Mouse (Mus musculus) hematopoietic stem cell, adult 5-6 weeks (primary cell): ENCODE results near the gene Gm3233. TPM values are rescaled to one million over a fixed set of nuclear protein-coding genes. Genes with fewer than 3 reads are reported as not detected.
"Not testable (repeated sequence)": the region's sequence is repeated elsewhere in the genome, so short reads cannot be mapped to it uniquely, and the experiment has no call there.

Experiments
- ATAC-seq, 2 experiments: fragments of 125-278 bp in 1 of 2; replicated peaks in 1 of 2; 2 replicates each; pipeline ENCODE4 v1.8.0; 2016 to 2017; ENCODE audit warnings: inconsistent platforms in 2 of 2, mild to moderate bottlenecking in 2 of 2, moderate number of reproducible peaks in 2 of 2, low read depth in 1 of 2, moderate TSS enrichment in 1 of 2; ENCODE audit not compliant: low FRiP score in 2 of 2, poor library complexity in 2 of 2, severe bottlenecking in 2 of 2, insufficient read depth in 1 of 2, low TSS enrichment in 1 of 2
- total RNA-seq: library from RNA; stranded (forward); fragments of 172-1452, 232-1000 nt; gene quantifications from 2 replicates; pipeline ENCODE4 v1.2.3, GENCODE M21; 2017

The Gm3233 gene
- total RNA-seq, result not detected in 2 replicates

DNA sequence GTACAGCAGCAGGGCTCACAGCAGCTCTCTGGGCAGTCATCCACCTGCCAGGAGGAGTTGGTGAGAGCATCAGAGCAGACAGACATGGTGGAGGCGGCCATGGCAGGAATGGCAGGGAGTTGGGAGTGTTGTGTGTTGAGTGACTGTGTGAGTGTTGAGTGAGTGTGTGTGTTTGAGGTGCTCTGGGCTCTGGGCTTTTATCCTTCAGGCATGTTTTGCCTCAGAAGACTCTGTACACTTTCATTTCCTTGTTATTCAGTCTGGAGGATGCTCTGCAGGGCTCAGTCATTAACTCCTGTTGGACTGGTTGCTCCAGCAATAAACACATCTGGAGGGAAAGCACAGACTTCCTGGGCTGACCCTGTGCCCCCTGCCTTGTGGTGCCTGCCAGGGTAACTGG lies at the start of gene Gm3233:
Gene Gm3233, minus strand, starts transcription at position 101 of the 400 bp plus-strand sequence.
- ATAC-seq, result not testable (repeated sequence)

DNA sequence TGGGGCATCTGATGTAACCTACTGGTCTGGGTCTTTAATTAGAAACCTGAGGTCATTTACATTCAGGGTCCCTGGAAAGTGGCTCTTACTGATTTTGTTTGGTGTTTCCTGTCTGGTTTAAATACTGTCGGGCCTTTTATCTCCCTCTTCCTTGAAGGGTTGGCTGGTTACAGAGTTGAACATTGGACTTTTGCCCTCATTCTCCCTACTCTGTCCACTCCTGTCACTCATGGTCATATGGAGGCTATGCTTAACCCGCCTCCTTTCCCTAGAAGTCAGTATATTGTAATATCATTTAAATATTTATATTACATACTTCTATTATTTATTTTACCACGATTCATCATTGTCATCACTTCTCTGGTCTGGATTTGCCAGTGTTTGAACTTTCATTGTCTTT lies 44.6 kb upstream of the Gm3233 start:
- no peak for ATAC-seq

DNA sequence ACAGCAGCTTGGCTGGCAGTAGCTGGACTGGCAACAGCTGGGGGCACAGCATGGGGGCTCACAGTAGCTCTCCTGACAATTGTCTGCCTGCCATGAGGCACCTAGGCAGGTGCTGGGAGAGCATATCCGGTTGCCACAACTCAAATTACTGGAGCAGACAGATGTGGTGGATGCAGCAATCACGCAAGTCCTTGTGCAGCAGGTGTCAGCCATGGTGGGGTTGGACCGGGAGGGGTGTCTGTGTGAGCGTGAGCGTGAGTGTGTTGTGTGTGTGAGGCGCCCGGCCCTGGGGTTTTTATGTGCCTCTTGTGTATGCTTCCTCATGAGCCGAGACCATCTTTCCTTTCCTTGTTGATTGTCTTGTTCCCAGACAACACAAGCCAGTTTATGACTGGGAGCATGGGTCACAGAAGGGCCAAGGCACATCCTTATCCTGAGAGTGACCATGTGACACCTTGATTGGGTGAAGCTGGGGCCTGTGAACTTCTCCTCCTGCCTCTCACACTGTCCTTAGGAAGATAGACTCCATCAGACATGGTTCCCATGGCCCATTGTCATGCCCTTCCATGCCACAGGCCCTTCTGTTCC lies 39.5 kb upstream of the Gm3233 start, which contains the start of gene Gm19668:
Gene Gm19668, minus strand, starts transcription at position 213 of the 588 bp plus-strand sequence.
- no peak for ATAC-seq

DNA sequence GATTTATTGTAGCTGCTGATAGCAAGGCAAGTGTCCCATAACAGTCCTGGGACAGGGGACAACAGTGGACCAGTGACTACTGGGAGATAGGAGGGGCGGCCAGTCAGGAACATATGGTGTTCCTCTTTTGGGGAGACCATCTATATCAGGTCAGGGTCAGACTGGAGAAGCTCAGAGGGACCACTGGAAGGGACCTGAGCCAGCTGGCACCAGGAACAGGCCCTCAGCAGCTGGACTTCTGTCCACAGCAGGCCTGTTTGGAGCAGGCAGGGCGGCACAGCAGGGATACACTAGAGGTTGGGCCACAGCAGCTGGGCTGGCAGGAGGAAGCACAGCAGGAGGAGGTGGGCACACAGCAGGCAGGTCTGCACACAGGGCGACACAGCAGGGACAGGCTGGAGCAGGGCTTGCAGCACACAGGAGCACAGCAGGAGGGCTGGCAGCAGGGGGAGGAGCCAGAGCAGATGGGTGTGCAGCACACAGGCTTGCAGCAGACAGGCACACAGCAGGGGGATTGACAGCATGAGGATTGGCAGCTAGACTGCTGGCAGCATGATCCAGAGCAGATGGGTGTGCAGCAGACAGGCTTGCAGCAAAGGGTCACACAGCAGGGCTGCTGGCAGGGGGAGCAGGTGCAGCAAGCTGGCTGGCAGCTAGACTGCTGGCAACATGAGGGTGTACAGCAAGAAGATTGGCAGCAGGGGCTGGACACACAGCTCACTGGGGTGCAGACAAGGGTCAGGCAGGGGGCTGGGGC lies 38.9 kb upstream of the Gm3233 start:
- ATAC-seq, result not testable (repeated sequence)

DNA sequence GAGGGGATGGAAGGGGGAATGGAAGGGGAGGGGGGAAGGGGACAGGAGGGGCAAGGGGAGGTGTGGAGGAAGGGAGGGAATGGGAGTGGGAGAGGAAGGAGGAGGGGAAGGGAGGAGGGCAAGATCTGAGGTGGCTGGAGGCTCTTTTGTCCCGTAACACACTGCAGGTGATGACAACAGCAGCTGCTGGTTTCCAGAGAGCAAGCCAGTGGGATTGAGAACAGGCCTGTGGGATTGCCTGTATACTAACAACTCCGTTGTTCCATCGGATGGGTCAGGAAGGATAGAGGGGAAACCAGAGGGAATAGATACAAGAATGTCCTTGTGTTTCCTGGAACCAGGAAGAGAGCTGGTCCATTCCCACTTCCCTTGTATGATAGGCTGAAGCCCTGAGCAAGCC lies 38.2 kb upstream of the Gm3233 start:
- ATAC-seq, result no peak

DNA sequence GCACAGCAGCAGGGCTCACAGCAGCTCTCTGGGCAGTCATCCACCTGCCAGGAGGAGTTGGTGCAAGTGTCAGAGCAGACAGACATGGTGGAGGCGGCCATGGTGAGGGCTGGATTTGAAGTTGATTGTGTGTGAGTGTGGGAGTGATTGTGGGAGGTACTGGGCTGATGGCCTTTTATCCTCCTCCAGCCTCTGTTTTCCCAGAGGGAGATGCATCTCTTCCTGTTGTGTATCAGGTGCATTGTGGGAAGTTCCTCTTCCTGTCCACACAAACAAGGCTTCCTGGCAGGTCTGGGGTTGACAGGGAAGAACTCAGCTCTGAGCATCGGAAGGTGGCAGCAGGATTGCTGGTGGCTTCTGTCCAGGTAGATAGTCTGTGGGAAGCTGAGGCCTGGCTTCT lies 35.5 kb upstream of the Gm3233 start, which contains the start of gene Gm9639:
Gene Gm9639, minus strand, starts transcription at position 101 of the 400 bp plus-strand sequence.
- ATAC-seq, result no peak

DNA sequence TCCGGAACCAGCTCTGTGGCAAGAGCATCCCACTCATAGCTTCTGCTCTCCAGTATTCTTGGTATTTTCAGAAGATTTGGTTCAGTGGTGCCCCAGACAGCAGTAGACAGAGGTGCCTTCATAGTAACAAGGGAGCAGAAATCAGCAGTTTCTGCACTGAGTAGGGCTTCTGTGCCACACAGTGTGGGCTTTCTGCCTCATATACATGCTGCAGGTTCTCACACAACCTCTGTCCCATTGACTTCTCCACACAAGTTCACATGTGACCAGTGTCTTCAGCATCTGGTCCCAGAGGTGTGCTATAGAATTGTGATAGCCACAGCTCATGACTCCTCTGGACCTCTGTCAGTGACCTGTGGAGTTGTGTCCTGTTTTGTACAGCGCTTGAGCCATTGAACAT lies 29.1 kb upstream of the Gm3233 start:
- no peak for ATAC-seq

DNA sequence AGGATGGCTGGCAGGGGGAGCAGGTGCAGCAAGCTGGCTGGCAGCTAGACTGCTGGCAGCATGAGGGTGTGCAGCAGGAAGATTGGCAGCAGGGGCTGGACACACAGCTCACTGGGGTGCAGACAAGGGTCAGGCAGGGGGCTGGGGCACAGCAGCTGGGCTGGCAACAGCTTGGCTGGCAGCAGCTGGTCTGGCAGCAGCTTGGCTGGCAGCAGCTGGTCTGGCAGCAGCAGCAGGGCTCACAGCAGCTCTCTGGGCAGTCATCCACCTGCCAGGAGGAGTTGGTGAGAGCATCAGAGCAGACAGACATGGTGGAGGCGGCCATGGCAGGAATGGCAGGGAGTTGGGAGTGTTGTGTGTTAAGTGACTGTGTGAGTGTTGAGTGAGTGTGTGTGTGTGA lies 28.4 kb upstream of the Gm3233 start, which contains the start of gene Gm7137:
Gene Gm7137, minus strand, starts transcription at position 325 of the 400 bp plus-strand sequence.
- ATAC-seq, result not testable (repeated sequence)

DNA sequence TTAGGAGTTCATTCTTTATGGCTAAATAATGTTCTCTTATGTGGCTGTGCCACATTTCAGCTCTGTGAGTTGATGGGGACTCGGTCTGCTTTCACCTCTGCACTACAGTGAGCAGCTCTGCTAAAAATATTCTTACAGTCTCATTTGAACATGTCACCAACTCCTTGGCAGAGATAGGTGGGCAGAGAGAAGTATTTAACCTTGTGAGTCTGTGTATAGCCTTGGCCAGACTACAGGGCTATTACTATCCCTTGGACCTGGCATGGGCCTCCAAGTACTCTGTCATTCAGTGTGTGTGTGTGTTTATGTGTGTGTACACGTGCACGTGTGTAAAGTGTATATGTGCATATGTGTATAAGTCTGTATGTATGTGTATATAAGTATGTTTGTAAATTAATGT lies 23.9 kb upstream of the Gm3233 start:
- ATAC-seq, result not testable (repeated sequence)

DNA sequence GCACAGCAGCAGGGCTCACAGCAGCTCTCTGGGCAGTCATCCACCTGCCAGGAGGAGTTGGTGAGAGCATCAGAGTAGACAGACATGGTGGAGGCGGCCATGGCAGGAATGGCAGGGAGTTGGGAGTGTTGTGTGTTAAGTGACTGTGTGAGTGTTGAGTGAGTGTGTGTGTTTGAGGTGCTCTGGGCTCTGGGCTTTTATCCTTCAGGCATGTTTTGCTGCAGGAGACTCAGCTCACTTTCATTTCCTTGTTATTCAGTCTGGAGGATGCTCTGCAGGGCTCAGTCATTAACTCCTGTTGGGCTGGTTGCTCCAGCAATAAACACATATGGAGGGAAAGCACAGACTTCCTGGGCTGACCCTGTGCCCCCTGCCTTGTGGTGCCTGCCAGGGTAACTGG lies 23.0 kb upstream of the Gm3233 start, which contains the start of gene Gm3250:
Gene Gm3250, minus strand, starts transcription at position 101 of the 400 bp plus-strand sequence.
- ATAC-seq, result not testable (repeated sequence)

DNA sequence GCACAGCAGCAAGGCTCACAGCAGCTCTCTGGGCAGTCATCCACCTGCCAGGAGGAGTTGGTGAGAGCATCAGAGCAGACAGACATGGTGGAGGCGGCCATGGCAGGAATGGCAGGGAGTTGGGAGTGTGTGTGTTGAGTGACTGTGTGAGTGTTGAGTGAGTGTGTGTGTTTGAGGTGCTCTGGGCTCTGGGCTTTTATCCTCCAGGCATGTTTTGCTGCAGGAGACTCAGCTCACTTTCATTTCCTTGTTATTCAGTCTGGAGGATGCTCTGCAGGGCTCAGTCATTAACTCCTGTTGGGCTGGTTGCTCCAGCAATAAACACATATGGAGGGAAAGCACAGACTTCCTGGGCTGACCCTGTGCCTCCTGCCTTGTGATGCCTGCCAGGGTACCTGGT lies 17.4 kb upstream of the Gm3233 start, which contains the start of gene Gm7138:
Gene Gm7138, minus strand, starts transcription at position 101 of the 400 bp plus-strand sequence.
- ATAC-seq, result not testable (repeated sequence)

DNA sequence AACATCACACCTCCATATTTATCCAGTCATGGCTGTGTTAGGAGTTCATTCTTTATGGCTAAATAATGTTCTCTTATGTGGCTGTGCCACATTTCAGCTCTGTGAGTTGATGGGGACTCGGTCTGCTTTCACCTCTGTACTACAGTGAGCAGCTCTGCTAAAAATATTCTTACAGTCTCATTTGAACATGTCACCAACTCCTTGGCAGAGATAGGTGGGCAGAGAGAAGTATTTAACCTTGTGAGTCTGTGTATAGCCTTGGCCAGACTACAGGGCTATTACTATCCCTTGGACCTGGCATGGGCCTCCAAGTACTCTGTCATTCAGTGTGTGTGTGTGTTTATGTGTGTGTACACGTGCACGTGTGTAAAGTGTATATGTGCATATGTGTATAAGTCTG lies 12.7 kb upstream of the Gm3233 start:
- ATAC-seq, result not testable (repeated sequence)

DNA sequence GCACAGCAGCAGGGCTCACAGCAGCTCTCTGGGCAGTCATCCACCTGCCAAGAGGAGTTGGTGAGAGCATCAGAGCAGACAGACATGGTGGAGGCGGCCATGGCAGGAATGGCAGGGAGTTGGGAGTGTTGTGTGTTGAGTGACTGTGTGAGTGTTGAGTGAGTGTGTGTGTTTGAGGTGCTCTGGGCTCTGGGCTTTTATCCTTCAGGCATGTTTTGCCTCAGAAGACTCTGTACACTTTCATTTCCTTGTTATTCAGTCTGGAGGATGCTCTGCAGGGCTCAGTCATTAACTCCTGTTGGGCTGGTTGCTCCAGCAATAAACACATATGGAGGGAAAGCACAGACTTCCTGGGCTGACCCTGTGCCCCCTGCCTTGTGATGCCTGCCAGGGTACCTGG lies 11.7 kb upstream of the Gm3233 start, which contains the start of gene Gm3238:
Gene Gm3238, minus strand, starts transcription at position 101 of the 400 bp plus-strand sequence.
- not testable (repeated sequence) for ATAC-seq

DNA sequence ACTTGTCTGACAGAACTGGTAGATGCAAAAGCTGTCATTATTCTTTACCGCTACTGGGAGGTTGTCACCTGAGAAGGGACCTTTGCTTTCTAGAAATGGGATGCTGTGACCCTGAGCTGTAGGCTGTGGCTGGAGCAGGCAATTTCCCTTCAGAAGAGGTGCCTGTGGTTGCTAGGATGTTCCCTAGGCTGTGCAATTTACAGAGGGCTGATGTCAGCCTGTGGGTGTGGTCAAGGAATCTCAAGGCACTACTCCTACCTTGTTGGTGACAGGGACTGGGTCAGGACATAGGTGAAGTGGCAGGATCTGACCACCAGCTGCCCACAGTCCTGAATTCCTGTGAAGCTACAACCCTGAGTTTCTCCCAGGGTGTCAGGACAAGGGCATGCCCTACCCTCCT lies 10.2 kb upstream of the Gm3233 start:
- ATAC-seq, result no peak

DNA sequence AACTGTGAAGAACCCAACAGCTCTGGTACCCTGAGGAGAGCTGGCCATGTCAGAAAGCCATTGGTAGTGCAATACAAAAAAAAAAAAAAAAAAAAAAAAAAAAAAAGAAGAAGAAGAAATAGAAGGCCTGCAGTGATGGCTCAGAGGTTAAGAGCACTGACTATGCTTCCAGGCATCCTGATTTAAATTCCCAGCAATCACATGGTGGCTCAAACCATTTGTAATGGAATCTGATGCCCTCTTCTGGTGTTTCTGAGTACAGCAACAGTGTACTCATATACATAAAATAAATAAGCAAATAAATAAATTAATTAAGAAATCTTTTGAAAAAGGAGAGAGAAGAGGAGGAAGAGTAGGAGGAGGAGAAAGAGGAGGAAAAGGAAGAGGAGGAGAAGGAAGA lies 6.0 kb downstream of the Gm3233 start:
- no peak for ATAC-seq

DNA sequence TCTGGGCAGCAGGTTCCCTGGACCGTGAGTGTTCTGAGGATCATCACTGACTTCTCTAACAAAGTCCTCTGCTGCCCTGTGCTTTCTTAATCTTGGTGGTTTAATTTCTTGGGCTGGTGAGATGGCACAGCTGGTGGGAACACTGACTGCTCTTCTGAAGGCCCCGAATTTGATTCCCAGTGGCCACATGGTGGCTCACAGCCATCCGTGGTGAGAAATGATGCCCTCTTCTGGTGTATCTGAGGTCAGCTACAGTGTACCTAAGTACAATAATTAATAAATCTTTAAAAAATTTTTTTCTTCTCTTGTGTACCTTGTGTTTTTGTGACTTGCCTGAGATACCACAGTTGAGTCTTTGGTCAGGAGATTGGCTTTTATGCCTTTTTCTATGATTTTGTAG lies 7.2 kb downstream of the Gm3233 start:
- not testable (repeated sequence) for ATAC-seq

DNA sequence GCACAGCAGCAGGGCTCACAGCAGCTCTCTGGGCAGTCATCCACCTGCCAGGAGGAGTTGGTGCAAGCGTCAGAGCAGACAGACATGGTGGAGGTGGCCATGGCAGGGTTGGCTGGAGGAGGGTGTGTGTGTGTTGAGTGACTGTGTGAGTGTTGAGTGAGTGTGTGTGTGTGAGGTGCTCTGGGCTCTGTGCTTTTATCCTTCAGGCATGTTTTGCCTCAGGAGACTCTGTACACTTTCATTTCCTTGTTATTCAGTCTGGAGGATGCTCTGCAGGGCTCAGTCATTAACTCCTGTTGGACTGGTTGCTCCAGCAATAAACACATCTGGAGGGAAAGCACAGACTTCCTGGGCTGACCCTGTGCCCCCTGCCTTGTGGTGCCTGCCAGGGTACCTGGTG lies 8.2 kb downstream of the Gm3233 start, which contains the start of gene Gm9736:
Gene Gm9736, minus strand, starts transcription at position 101 of the 400 bp plus-strand sequence.
- ATAC-seq, result not testable (repeated sequence)

DNA sequence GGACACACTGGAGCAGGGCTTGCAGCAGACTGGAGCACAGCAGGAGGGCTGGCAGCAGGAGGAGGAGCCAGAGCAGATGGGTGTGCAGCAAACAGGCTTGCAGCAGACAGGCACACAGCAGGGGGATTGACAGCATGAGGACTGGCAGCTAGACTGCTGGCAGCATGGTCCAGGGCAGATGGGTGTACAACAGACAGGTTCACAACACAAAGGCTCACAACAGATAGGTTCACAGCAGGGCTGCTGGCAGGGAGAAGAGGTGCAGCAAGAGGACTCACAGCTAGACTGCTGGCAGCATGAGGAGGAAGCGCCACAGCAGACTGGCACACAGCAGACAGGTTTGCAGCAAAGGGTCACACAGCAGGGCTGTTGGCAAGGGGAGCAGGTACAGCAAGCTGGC lies 8.8 kb downstream of the Gm3233 start:
- not testable (repeated sequence) for ATAC-seq
